Comparison of ENCODE assay signal across 20 mouse cellular contexts in genomic region chr9:77945792-77946666, GRCm38 (mm10). TPM values are rescaled to one million over a fixed set of nuclear protein-coding genes. Genes with fewer than 3 reads are reported as not detected.
DNase-seq lines count a peak whose midpoint lies in the region; ATAC-seq and TF ChIP-seq lines count a peak whose summit lies in the region.
"Had no signal": no experiment of that assay in that cellular context is flagged by ENCODE, and none has a peak within 500 bp of the region (broad histone marks: within the 10 kb centered on the region; RNA-seq: fewer than 3 reads in every experiment).

No protein-coding gene starts in this region.

- WGBS in embryonic facial prominence, embryonic 11.5 days, result 76% methylated on average over 6 of the region's 6 CpGs
- WGBS in embryonic facial prominence, embryonic 10.5 days, result 79% methylated on average over 6 of the region's 6 CpGs
- 60% methylated on average over 6 of the region's 6 CpGs for WGBS in lung, embryonic 14.5 days
- 66% methylated on average over 6 of the region's 6 CpGs for whole genome bisulfite sequencing in limb, embryonic 15.5 days

- no peaks in the 10 kb centered on the region for H3K36me3 ChIP-seq in embryonic facial prominence, embryonic 11.5 days (replicated peaks; ENCODE audit: control insufficient read depth, insufficient read depth, low read depth, low read length)
- peaks cover 10% of the 10 kb centered on the region; the same call in 1 of the 2 replicates for H3K36me3 ChIP-seq in embryonic facial prominence, embryonic 10.5 days (replicated peaks)
- no peaks in the 10 kb centered on the region for H3K36me3 ChIP-seq in lung, embryonic 14.5 days (ENCODE audit: insufficient read depth)
- H3K36me3 ChIP-seq in limb, embryonic 15.5 days, result no peaks in the 10 kb centered on the region
- H3K36me3 ChIP-seq: hindbrain, embryonic 12.5 days; neural tube, embryonic 12.5 days had no signal

- no peak overlapping the region for H3K4me3 ChIP-seq in embryonic facial prominence, embryonic 11.5 days (ENCODE audit: low read depth, low read length)
- no peak overlapping the region for H3K4me3 ChIP-seq in embryonic facial prominence, embryonic 10.5 days
- no peak overlapping the region for H3K4me3 ChIP-seq in lung, embryonic 14.5 days (ENCODE audit: low read depth, low read length)
- H3K4me3 ChIP-seq in limb, embryonic 15.5 days, result no peak overlapping the region
- H3K4me3 ChIP-seq: hindbrain, embryonic 12.5 days; liver, embryonic 13.5 days; neural tube, embryonic 12.5 days had no signal

- H3K27ac ChIP-seq in embryonic facial prominence, embryonic 11.5 days (replicated peaks; ENCODE audit: low read depth, low read length), result no peak overlapping the region
- no peak overlapping the region for H3K27ac ChIP-seq in embryonic facial prominence, embryonic 10.5 days (replicated peaks)
- H3K27ac ChIP-seq in lung, embryonic 14.5 days (ENCODE audit: low read depth), result no peak overlapping the region
- peak overlapping the region; percentile 47; the same call in 1 of the 2 replicates for H3K27ac ChIP-seq in limb, embryonic 15.5 days
- H3K27ac ChIP-seq: hindbrain, embryonic 12.5 days; liver, embryonic 13.5 days; neural tube, embryonic 12.5 days had no signal

- H3K4me2 ChIP-seq in embryonic facial prominence, embryonic 11.5 days (ENCODE audit: low read depth, low read length), result no peak overlapping the region
- H3K4me2 ChIP-seq in lung, embryonic 14.5 days, result no peak overlapping the region
- H3K4me2 ChIP-seq in limb, embryonic 15.5 days, result no peak overlapping the region
- H3K4me2 ChIP-seq: hindbrain, embryonic 12.5 days; liver, embryonic 13.5 days; neural tube, embryonic 12.5 days had no signal

- H3K9me3 ChIP-seq in embryonic facial prominence, embryonic 11.5 days (replicated peaks; ENCODE audit: control insufficient read depth, low read length), result no peaks in the 10 kb centered on the region
- no peaks in the 10 kb centered on the region for H3K9me3 ChIP-seq in embryonic facial prominence, embryonic 10.5 days
- no peaks in the 10 kb centered on the region for H3K9me3 ChIP-seq in lung, embryonic 14.5 days (ENCODE audit: low read depth, low read length)
- H3K9me3 ChIP-seq in limb, embryonic 15.5 days, result no peaks in the 10 kb centered on the region
- H3K9me3 ChIP-seq: hindbrain, embryonic 12.5 days; liver, embryonic 13.5 days; neural tube, embryonic 12.5 days had no signal

- ATAC-seq in embryonic facial prominence, embryonic 11.5 days (replicated peaks; ENCODE audit: insufficient number of reproducible peaks, low FRiP score, low TSS enrichment, low read depth), result no peak
- peak; percentile 62; the same call in 1 of the 2 replicates for ATAC-seq in lung, embryonic 14.5 days (ENCODE audit: insufficient read depth)
- ATAC-seq in limb, embryonic 15.5 days (ENCODE audit: insufficient number of reproducible peaks, low FRiP score, low TSS enrichment, low read depth), result no peak
- ATAC-seq: activated CD4-positive, CD25-positive, alpha-beta regulatory T cell, adult 4 months; Patski had no signal

- H3K9ac ChIP-seq in embryonic facial prominence, embryonic 11.5 days (replicated peaks; ENCODE audit: low read length), result no peak overlapping the region
- H3K9ac ChIP-seq in lung, embryonic 14.5 days, result no peak overlapping the region
- no peak overlapping the region for H3K9ac ChIP-seq in limb, embryonic 15.5 days
- H3K9ac ChIP-seq: hindbrain, embryonic 12.5 days; liver, embryonic 13.5 days; neural tube, embryonic 12.5 days had no signal

- no peak for TF ChIP-seq CTCF in lung, embryonic 14.5 days (IDR thresholded peaks at IDR 0.05; ENCODE audit: low read depth)

- no peaks in the 10 kb centered on the region for H3K27me3 ChIP-seq in embryonic facial prominence, embryonic 11.5 days (ENCODE audit: control insufficient read depth, insufficient read depth, low read length)
- no peaks in the 10 kb centered on the region for H3K27me3 ChIP-seq in embryonic facial prominence, embryonic 10.5 days (replicated peaks; ENCODE audit: low read depth, poor library complexity, severe bottlenecking)
- no peaks in the 10 kb centered on the region for H3K27me3 ChIP-seq in lung, embryonic 14.5 days (ENCODE audit: insufficient read depth, low read length)
- H3K27me3 ChIP-seq in limb, embryonic 15.5 days, result no peaks in the 10 kb centered on the region
- H3K27me3 ChIP-seq: hindbrain, embryonic 12.5 days; liver, embryonic 13.5 days; neural tube, embryonic 12.5 days; Patski had no signal

- H3K4me1 ChIP-seq in embryonic facial prominence, embryonic 11.5 days (ENCODE audit: control insufficient read depth, insufficient read depth, low read length), result no peaks in the 10 kb centered on the region
- H3K4me1 ChIP-seq in embryonic facial prominence, embryonic 10.5 days, result peaks cover 32% of the 10 kb centered on the region
- H3K4me1 ChIP-seq in lung, embryonic 14.5 days (ENCODE audit: insufficient read depth), result peaks cover 7% of the 10 kb centered on the region; the same call in 1 of the 2 replicates
- H3K4me1 ChIP-seq in limb, embryonic 15.5 days, result peaks cover 30% of the 10 kb centered on the region

- peak; percentile 6 for DNase-seq in embryonic facial prominence, embryonic 11.5 days (ENCODE audit: low spot score)
- DNase-seq in embryonic facial prominence, embryonic 10.5 days (ENCODE audit: low spot score), result no peak
- peak; percentile 66 for DNase-seq in lung, embryonic 14.5 days
- no peak for DNase-seq in lung, postnatal 36 days
- DNase-seq in left cerebral cortex, adult 8-10 months (ENCODE audit: low spot score in 2 of 2), result no peak
- DNase-seq in thymus, postnatal 14 days, result no peak
- DNase-seq: B cell, adult 2 months; cerebellum, adult 8-10 months; gastrocnemius, postnatal 10 days; kidney, adult 11 months; kidney, postnatal 25 days; layer of hippocampus, adult 9-11 months; liver, embryonic 13.5 days; lung, postnatal 10 days; thymus, postnatal 25 days had no signal

RNA-seq across cellular contexts. Expression of gene Elovl5, which starts 28.9 kb away (rescaled TPM):
- polyA plus RNA-seq in embryonic facial prominence, embryonic 11.5 days (2014; fragmentation: Nextera tagmentation; extraction: Ambion mirVana), result 97.0 and 106 TPM in 2 replicates
- polyA plus RNA-seq in embryonic facial prominence, embryonic 10.5 days (2016; fragmentation: Nextera tagmentation; extraction: Ambion mirVana), result 90.4 and 96.1 TPM in 2 replicates
- polyA plus RNA-seq in lung, embryonic 14.5 days (2014; fragmentation: Nextera tagmentation; extraction: Ambion mirVana), result 76.7 and 87.7 TPM in 2 replicates
- polyA plus RNA-seq in limb, embryonic 15.5 days (2015; fragmentation: Nextera tagmentation; extraction: Ambion mirVana), result 64.3 and 66.2 TPM in 2 replicates
- total RNA-seq in left cerebral cortex, adult 8-10 months (2022), result 10 to 100 TPM; 68.4 to 86.2 (median 76.6) TPM

Comparison
In these comparisons a context has a peak if more than half of its experiments do, and no peak if none do; other contexts are left out.
1. DNase-seq: peak in embryonic facial prominence, embryonic 11.5 days (single experiment) and lung, embryonic 14.5 days (single experiment); none in embryonic facial prominence, embryonic 10.5 days (single experiment), lung, postnatal 36 days (single experiment), left cerebral cortex, adult 8-10 months (0 of 2) and thymus, postnatal 14 days (single experiment).